Mouse (Mus musculus) stomach, embryonic 14.5 days (tissue): ENCODE results near the gene Ppp1r36. TPM values are rescaled to one million over a fixed set of nuclear protein-coding genes. Genes with fewer than 3 reads are reported as not detected.
"Not testable (repeated sequence)": the region's sequence is repeated elsewhere in the genome, so short reads cannot be mapped to it uniquely, and the experiment has no call there.

Experiments used
- ATAC-seq: fragments of 200-750 bp; cut with Nextera tagmentation; 2 replicates; pipeline ENCODE4 v1.8.0; 2017; ENCODE audit warnings: low read depth, moderate TSS enrichment; ENCODE audit not compliant: insufficient number of reproducible peaks, insufficient read depth, low FRiP score
- H3K27ac ChIP-seq: fragments of 300-500 bp; sonication (generic); 2 replicates; pipeline ENCODE4 v1.5.1; 2014; ENCODE audit warnings: mild to moderate bottlenecking, low read length, moderate library complexity, mixed read lengths
- H3K27me3 ChIP-seq: fragments of 300-500 bp; sonication (generic); 2 replicates; pipeline ENCODE4 v1.6.1; 2014; ENCODE audit warnings: low read length, control low read depth, mixed read lengths; ENCODE audit not compliant: control insufficient read depth, insufficient read depth
- H3K36me3 ChIP-seq: fragments of 300-500 bp; sonication (generic); 2 replicates; pipeline ENCODE4 v1.6.1; 2014; ENCODE audit warnings: mild to moderate bottlenecking, control low read depth, low read length, moderate library complexity, mixed read lengths; ENCODE audit not compliant: control insufficient read depth, insufficient read depth
- H3K4me1 ChIP-seq: fragments of 300-500 bp; sonication (generic); 2 replicates; pipeline ENCODE4 v1.6.1; 2014; ENCODE audit warnings: low read length, control low read depth, mixed read lengths; ENCODE audit not compliant: control insufficient read depth, insufficient read depth
- H3K4me2 ChIP-seq: fragments of 300-500 bp; sonication (generic); replicated peaks from 2 replicates; pipeline ENCODE4 v1.6.1; 2014; ENCODE audit warnings: low read depth, low read length, control low read depth
- H3K4me3 ChIP-seq: fragments of 300-500 bp; sonication (generic); 2 replicates; pipeline ENCODE4 v1.5.1; 2014; ENCODE audit warnings: low read depth, low read length, control low read depth
- H3K9ac ChIP-seq: fragments of 300-500 bp; sonication (generic); replicated peaks from 2 replicates; pipeline ENCODE4 v1.6.1; 2014; ENCODE audit warnings: low read depth, mild to moderate bottlenecking, control low read depth, low read length, moderate library complexity, mixed read lengths
- H3K9me3 ChIP-seq: fragments of 300-500 bp; sonication (generic); 2 replicates; pipeline ENCODE4 v1.6.1; 2016; ENCODE audit warnings: low read depth, low read length, control low read depth; ENCODE audit not compliant: control insufficient read depth
- whole genome bisulfite sequencing: fragments of 180-500 bp; shearing (Covaris S2); extraction: QIAGEN DNeasy Blood & Tissue Kit; methylation state at CpG from one replicate; pipeline ENCODE4 v1.1.7; 2014; 5-methylcytosine and 5-hydroxymethylcytosine counted together
- polyA plus RNA-seq: library from polyadenylated mRNA; unstranded; fragments of >200 nt; fragmentation: Nextera tagmentation; extraction: Ambion mirVana; gene quantifications from 2 replicates; pipeline ENCODE4 v1.2.1, GENCODE M21; 2014

The Ppp1r36 gene
- polyA plus RNA-seq, 1 experiment from 2014 or later = 3.2 TPM

DNA sequence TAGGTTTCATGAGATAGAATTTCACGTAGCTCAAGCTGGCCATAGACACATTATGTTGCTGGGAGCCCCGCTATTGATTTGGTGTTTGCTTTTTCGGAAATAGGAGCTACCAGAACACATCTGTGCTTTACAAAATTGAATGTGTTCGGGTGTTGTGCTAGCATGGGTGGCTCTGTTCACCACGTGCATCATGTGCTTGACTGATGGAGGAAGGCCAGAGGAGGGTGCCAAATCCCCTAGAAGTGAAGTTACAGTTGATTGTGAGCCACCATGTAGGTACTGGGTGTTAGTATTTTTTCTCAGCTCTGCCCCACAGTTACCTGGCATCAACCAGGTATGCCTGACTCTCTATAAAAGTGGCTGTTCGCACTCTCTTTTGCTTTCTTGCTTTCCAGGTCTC, 27.5 kb downstream of the Ppp1r36 start:
- no peak overlapping the region for H3K9ac ChIP-seq
- H3K4me1 ChIP-seq = no peaks in the 10 kb centered on the region
- ATAC-seq = no peak
- H3K4me2 ChIP-seq = no peak overlapping the region
- H3K4me3 ChIP-seq = no peak overlapping the region
- 80% methylated on average over 6 of the region's 6 CpGs for WGBS
- H3K9me3 ChIP-seq = no peaks in the 10 kb centered on the region
- H3K36me3 ChIP-seq = no peaks in the 10 kb centered on the region
- H3K27me3 ChIP-seq = no peaks in the 10 kb centered on the region
- H3K27ac ChIP-seq = no peak overlapping the region

- H3K9ac ChIP-seq = no peak overlapping the region
- WGBS = 82% methylated on average over 11 of the region's 11 CpGs
- no peak overlapping the region for H3K27ac ChIP-seq
- ATAC-seq = no peak
- H3K27me3 ChIP-seq = no peaks in the 10 kb centered on the region
- H3K9me3 ChIP-seq = no peaks in the 10 kb centered on the region
- no peak overlapping the region for H3K4me2 ChIP-seq
- H3K36me3 ChIP-seq = no peaks in the 10 kb centered on the region
- no peaks in the 10 kb centered on the region for H3K4me1 ChIP-seq
- H3K4me3 ChIP-seq = no peak overlapping the region
Measured at GRCm38 (mm10) chr12:76446201-76446600, 28.9 kb downstream of the Ppp1r36 start.

DNA sequence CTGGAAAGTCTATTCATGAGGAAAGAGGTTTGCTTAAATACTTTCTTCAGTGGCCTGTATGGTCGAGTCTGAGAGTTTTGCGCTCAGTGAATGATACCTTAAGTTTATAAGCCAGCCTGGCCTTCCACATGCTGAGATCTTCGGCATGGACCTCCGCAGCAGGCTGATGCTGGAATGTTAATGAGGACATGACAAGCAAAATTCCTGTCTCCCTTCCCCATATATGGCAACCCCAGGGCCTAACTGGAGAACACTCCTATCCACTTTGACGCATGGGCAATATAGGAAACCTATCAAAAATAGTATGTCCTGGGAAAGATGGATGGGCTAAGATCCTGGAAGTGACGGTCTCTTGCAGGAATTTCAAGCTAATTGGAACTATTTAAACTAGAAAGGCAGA, 30.8 kb downstream of the Ppp1r36 start:
- Histone ChIP-seq H3K36me3 (no peaks in the 10 kb centered on the region), H3K4me3 (no peak overlapping the region), H3K4me2 (no peak overlapping the region), H3K9ac (no peak overlapping the region), H3K9me3 (no peaks in the 10 kb centered on the region), H3K27me3 (no peaks in the 10 kb centered on the region), H3K27ac (no peak overlapping the region), H3K4me1 (no peaks in the 10 kb centered on the region)
- WGBS = 45% methylated on average over 6 of the region's 6 CpGs
- ATAC-seq = no peak

- H3K4me3 ChIP-seq = no peak overlapping the region
- H3K27me3 ChIP-seq = no peaks in the 10 kb centered on the region
- no peak for ATAC-seq
- no peak overlapping the region for H3K9ac ChIP-seq
- H3K9me3 ChIP-seq = no peaks in the 10 kb centered on the region
- WGBS = 34% methylated on average over 2 of the region's 2 CpGs
- H3K4me2 ChIP-seq = no peak overlapping the region
- no peaks in the 10 kb centered on the region for H3K36me3 ChIP-seq
- H3K27ac ChIP-seq = no peak overlapping the region
- no peaks in the 10 kb centered on the region for H3K4me1 ChIP-seq
Measured at GRCm38 (mm10) chr12:76452203-76452602, 34.9 kb downstream of the Ppp1r36 start.

- H3K9ac ChIP-seq, ATAC-seq, H3K4me3 ChIP-seq, H3K27me3 ChIP-seq, H3K4me2 ChIP-seq, H3K36me3 ChIP-seq, H3K4me1 ChIP-seq, H3K9me3 ChIP-seq: not testable (repeated sequence)
- peak overlapping the region; percentile 61; the same call in 1 of the 2 replicates for H3K27ac ChIP-seq
- 89% methylated on average over 4 of the region's 4 CpGs for WGBS
Measured at GRCm38 (mm10) chr12:76458445-76458844, 41.1 kb downstream of the Ppp1r36 start.

GRCm38 (mm10) chr12:76459032-76459431, 41.7 kb downstream of the Ppp1r36 start:
- H3K36me3 ChIP-seq = no peaks in the 10 kb centered on the region
- H3K27ac ChIP-seq = peak overlapping the region; percentile 61; the same call in 1 of the 2 replicates
- H3K4me2 ChIP-seq = no peak overlapping the region
- H3K4me3 ChIP-seq = no peak overlapping the region
- no peaks in the 10 kb centered on the region for H3K27me3 ChIP-seq
- H3K4me1 ChIP-seq = no peaks in the 10 kb centered on the region
- ATAC-seq = peak; percentile 92
- WGBS = 38% methylated on average over 4 of the region's 4 CpGs
- H3K9ac ChIP-seq = no peak overlapping the region
- H3K9me3 ChIP-seq = no peaks in the 10 kb centered on the region

- no peak for ATAC-seq
- no peak overlapping the region for H3K4me2 ChIP-seq
- WGBS = 86% methylated on average over 9 of the region's 9 CpGs
Measured at GRCm38 (mm10) chr12:76463391-76463790, 46.1 kb downstream of the Ppp1r36 start.

DNA sequence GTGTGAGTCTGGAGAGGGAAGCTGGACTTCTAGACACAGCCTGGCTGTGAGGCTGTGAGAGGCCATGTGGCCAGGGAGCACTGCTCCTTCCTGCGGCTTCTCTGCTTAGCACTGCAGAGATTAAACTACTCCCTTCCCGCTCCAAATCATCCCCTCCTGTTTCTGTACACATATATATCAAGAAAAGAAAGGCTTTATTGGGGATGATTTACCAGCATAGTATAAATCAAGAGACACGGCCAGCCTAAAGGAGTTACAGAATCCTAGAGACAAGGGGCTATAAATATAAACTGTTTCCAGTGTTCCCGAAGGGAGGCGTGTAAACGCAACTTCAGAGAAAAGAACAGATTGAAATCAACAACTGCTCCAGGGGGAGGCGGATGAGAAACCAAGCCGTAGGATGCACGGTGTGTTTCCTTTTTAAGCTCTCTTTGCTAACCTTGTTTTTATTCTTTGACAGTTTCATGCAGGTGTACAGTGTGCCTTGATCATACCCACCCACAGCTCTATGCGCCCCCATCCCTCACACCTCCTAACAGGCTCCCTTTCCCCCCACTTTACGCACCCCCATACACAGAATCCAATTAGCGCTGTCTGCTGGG, 47.4 kb downstream of the Ppp1r36 start:
- no peak for ATAC-seq
- Histone ChIP-seq H3K36me3 (no peaks in the 10 kb centered on the region), H3K4me1 (no peaks in the 10 kb centered on the region), H3K27ac (no peak overlapping the region), H3K9ac (no peak overlapping the region), H3K9me3 (no peaks in the 10 kb centered on the region), H3K27me3 (no peaks in the 10 kb centered on the region), H3K4me3 (no peak overlapping the region), H3K4me2 (no peak overlapping the region)
- 45% methylated on average over 12 of the region's 12 CpGs for WGBS

More at GRCm38 (mm10) chr12:76463391-76463790, 46.1 kb downstream of the Ppp1r36 start:
- H3K9me3 ChIP-seq = no peaks in the 10 kb centered on the region
- H3K9ac ChIP-seq = no peak overlapping the region
- H3K36me3 ChIP-seq = no peaks in the 10 kb centered on the region
- no peak overlapping the region for H3K27ac ChIP-seq
- no peaks in the 10 kb centered on the region for H3K4me1 ChIP-seq
- H3K27me3 ChIP-seq = no peaks in the 10 kb centered on the region
- H3K4me3 ChIP-seq = no peak overlapping the region

- Histone ChIP-seq H3K9me3 (no peaks in the 10 kb centered on the region), H3K9ac (no peak overlapping the region), H3K27ac (no peak overlapping the region), H3K4me2 (no peak overlapping the region), H3K4me3 (no peak overlapping the region), H3K27me3 (no peaks in the 10 kb centered on the region), H3K4me1 (no peaks in the 10 kb centered on the region), H3K36me3 (no peaks in the 10 kb centered on the region)
- ATAC-seq = no peak
- WGBS = 76% methylated on average over 7 of the region's 7 CpGs
Measured at GRCm38 (mm10) chr12:76466651-76467050, 49.3 kb downstream of the Ppp1r36 start.
